Mouse (Mus musculus) bone marrow, adult 2 months (tissue): ENCODE measurements around the gene Irs3. TPM values are rescaled to one million over a fixed set of nuclear protein-coding genes. Genes with fewer than 3 reads are reported as not detected.

Experiments used
- H3K27ac ChIP-seq: fragments of 200-500 bp; 2 replicates; pipeline ENCODE4 v1.5.1; 2012; ENCODE audit warnings: low read depth, mild to moderate bottlenecking, control low read depth, inconsistent platforms, low read length; ENCODE audit not compliant: control insufficient read depth, poor library complexity, insufficient read depth
- H3K4me1 ChIP-seq: fragments of 200-500 bp; 2 replicates; pipeline ENCODE4 v1.6.1; 2011; ENCODE audit warnings: low read length; ENCODE audit not compliant: control insufficient read depth, insufficient read depth
- H3K4me3 ChIP-seq: fragments of 200-500 bp; replicated peaks from 2 replicates; pipeline ENCODE3; 2011; ENCODE audit warnings: mild to moderate bottlenecking, low read depth, low read length, control low read depth; ENCODE audit not compliant: control insufficient read depth
- CTCF ChIP-seq: fragments of 200-500 bp; IDR thresholded peaks from 2 replicates; pipeline ENCODE4 v1.5.1; 2011; ENCODE audit warnings: low read length, control low read depth; ENCODE audit not compliant: control insufficient read depth, insufficient read depth
- POLR2A ChIP-seq: fragments of 200-500 bp; IDR thresholded peaks from 2 replicates; pipeline ENCODE4 v1.6.1; 2011; ENCODE audit warnings: low read depth, mild to moderate bottlenecking, control low read depth, low read length, borderline replicate concordance; ENCODE audit not compliant: control insufficient read depth
- whole genome bisulfite sequencing: fragments of 180-500 bp; shearing (Covaris S2); methylation state at CpG from one replicate; pipeline ENCODE4 v1.1.7; 2018; 5-methylcytosine and 5-hydroxymethylcytosine counted together
- polyA plus RNA-seq: library from polyadenylated mRNA; stranded (reverse); fragments of >200 nt; gene quantifications from 2 replicates; pipeline ENCODE4 v1.2.4, GENCODE M21; 2011; ENCODE audit warnings: low replicate concordance; ENCODE audit not compliant: missing spikeins, insufficient read depth, insufficient read length

Gene Irs3
- polyA plus RNA-seq, 1 experiment = not detected

DNA sequence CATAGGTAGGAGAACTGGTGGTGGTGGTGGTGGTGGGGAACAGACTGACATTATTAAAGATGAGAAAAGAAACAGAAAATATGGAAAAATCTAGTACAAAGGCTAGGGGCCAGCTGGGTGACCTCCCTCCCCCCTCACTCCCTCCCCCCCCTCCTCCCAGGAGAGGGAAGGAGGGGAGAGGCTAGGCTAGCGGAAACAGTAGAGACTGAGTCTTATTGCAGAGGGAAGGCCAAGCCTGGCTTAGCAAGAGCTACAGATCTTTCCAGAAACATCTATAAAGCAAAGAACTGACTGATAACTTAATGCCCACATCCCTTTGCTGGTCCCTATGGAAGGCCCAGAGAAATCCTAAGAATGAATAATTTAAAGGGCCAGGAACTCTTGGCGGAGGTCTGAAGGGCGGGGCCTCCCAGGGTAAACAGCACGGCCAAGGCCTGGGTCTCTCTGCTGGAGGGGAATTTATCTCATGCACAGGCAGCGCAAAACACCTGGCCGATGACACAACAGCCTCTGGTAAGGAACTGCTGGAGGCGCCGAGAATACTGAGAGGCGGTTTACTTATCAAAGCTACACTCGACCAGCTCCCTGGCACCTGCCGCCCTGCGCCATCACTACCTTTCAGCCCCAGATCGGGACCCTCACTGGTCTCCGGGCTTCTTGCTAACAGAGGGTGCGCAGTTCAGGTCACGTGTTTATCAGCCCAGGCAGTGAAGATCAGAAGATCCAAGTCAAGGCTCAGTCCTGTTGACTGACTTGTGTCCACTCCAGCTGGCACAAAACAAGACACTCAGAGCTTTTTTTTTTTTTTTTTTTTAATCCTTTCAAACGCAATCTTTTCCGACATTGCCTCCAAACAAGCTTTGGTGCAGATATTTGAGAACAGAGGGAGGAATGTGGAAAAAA, 4.4 kb upstream of the Irs3 start:
- no peak overlapping the region for H3K27ac ChIP-seq
- H3K4me1 ChIP-seq = peaks cover 2% of the 10 kb centered on the region; the same call in 1 of the 2 replicates
- WGBS = 63% methylated on average over 18 of the region's 18 CpGs

DNA sequence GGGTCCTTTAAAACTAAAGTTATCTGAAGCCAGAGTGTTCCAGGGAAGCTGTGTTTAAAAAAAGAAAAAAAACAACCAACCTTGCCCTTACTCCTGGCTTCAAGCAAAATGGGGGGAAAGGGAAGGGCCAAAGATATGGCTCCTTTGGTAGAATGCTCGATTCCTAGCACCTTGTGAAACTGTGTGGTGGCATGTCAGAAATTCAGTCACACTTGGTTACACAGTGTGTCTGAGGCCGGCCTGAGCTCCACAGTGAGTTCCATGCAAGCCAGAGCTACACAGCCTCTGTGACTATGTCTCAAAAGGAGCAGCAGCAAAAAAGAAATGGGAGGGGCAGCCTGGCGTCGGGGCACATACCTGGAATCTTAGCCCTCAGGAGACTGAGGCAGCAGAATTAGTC, 3.7 kb upstream of the Irs3 start:
- WGBS = 57% methylated on average over 4 of the region's 4 CpGs
- TF ChIP-seq POLR2A = no peak
- TF ChIP-seq CTCF = no peak
- peaks cover 2% of the 10 kb centered on the region; the same call in 1 of the 2 replicates for H3K4me1 ChIP-seq
- H3K27ac ChIP-seq = no peak overlapping the region
- H3K4me3 ChIP-seq = no peak overlapping the region

More for the DNA sequence above, 4.4 kb upstream of the Irs3 start:
- TF ChIP-seq CTCF (no peak), POLR2A (no peak)
- H3K4me3 ChIP-seq = no peak overlapping the region

DNA sequence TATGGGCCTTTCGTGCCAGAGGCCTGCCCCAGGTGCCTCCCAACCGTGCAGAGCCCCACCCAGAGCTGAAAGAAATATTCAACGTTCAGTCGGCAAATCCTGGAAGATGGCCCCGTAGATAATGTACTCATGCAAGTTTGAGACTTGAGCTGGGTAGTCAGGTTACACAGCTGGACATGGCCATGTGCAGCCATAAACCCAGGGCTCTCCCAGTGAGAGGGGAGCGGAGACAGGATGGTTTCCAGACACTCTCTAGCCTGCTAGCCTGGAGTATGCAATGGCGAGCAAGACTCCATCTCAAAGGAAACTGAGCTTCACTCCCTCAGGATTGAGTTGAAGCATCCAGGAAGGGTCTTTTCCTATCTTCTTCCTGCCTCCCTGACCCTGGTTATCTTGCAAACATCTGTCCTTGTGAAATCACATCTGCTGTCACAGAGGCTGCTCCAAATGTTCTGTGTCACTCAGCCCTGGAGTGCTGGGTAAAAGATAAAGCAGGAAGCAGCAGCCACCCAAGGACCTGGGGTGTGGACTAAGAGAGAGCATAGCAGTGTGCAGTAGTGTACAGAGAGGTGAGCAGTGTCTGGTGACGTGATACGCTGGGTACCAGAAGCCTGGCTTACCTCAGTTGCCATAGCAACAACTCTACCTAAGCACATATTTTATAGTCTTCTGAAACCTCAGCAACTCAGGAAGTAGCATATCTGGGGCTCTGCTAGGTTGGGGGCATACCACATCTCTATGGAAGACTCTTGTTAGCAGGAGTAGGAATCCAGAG, 2.5 kb upstream of the Irs3 start:
- Histone ChIP-seq H3K27ac (no peak overlapping the region), H3K4me1 (peaks cover 2% of the 10 kb centered on the region; the same call in 1 of the 2 replicates), H3K4me3 (no peak overlapping the region)
- TF ChIP-seq POLR2A (no peak), CTCF (no peak)
- 61% methylated on average over 9 of the region's 9 CpGs for WGBS

DNA sequence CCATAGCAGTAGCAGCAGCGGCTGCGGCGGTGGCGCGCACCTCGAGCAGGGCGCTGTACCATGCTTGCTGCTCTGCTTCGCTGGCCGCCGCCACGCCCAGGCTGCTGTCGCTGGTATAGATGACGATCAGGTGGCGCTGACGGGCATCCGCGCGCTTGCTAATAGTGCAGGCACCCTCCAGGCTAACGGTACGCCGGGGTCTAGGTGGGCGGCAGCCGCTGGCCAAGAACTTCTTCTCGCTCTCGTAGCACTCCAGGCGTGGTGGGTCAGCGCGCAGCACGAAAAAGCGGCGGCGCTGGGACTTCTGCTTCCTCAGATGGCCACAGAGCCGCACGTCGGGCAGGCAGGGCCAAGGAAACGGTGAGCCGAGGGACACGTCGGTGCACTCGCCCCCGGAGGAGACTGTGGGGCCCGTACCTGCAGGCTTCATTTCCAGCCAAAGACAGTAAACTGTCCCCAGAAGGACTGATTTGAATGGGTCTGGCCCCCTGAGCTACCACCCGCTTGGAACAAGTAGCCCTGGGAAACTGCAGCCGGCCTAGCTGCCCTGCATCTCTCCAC, 343 bp downstream of the Irs3 start:
- Histone ChIP-seq H3K4me3 (peak overlapping the region; percentile 56), H3K27ac (peak overlapping the region; percentile 23; the same call in 1 of the 2 replicates), H3K4me1 (peaks cover 2% of the 10 kb centered on the region; the same call in 1 of the 2 replicates)
- TF ChIP-seq CTCF = no peak
- TF ChIP-seq POLR2A = no peak
- 4% methylated on average over 44 of the region's 44 CpGs for WGBS

DNA sequence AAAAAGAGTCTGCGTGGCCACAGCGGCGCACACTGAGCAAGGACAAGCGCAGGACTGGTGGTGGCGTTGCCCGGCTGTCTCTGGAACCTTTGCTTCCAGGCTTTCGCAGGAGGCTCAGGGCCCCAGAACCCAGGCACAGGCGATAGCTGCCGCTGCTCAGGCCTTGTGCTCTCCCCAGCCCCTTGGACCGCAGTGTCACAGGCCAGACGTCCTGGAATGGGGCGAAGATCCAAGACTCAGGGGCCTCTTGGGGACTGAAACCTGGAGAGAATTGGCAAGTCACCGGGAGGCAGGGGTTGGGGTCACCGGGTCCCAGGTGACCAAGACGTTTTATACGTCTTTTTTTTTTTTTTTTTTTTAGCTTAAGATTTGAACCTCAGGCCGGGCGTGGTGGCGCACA, 1.0 kb downstream of the Irs3 start:
- 81% methylated on average over 19 of the region's 19 CpGs for WGBS
- H3K27ac ChIP-seq = no peak overlapping the region
- H3K4me3 ChIP-seq = no peak overlapping the region
- TF ChIP-seq CTCF (no peak), POLR2A (no peak)
- peaks cover 2% of the 10 kb centered on the region; the same call in 1 of the 2 replicates for H3K4me1 ChIP-seq

DNA sequence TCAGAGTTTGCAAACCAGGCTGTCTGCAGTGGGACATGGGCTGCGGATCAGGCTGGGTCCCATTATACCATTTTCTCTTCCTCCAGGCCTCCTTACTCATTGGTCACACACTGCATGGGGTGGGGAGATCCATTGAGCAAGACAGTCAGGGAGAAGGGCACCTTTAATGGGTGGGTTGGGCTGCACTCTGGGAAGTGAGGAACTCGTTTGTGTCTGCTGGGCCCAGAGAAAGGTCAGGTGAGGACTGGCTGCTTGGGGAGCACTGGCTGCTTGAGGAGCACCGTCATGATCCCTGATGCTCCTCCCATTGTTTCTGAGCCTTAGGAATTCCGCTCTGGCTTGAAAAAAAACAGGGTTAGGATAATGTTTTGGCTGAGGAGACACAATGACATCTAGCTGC, 2.6 kb downstream of the Irs3 start:
- no peak for TF ChIP-seq POLR2A
- no peak for TF ChIP-seq CTCF
- Histone ChIP-seq H3K4me3 (no peak overlapping the region), H3K4me1 (no peaks in the 10 kb centered on the region), H3K27ac (no peak overlapping the region)
- WGBS = 72% methylated on average over 4 of the region's 4 CpGs

DNA sequence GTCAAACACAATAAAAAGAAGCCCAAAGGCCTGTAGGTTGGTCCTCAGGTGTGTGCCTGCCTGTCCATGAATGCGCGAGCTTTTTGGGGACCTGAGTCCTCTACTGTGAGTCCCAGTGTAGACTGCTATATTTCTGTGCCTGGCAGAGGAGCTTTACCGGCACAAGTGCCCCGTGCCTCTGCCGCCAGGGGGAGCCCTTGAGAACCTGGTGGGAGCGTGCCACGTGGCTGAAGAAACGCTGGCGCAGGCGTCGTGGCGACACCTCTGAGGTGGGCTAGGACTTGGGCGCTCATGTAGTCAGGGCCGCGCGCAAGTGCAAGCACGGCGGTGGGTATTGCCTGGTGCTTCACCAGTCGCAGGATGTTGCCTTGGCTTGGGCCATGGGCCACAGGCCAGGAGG, 4.5 kb downstream of the Irs3 start, which contains the start of gene Sap25:
Gene Sap25, plus strand, starts transcription at position 281 of the 400 bp plus-strand sequence.
- peak; percentile 60 for TF ChIP-seq CTCF
- TF ChIP-seq POLR2A = no peak
- no peak within 1 kb of the TSS for H3K27ac ChIP-seq
- no peaks in the 10 kb centered on the region for H3K4me1 ChIP-seq
- WGBS = 81% methylated on average over 19 of the region's 19 CpGs
- no peak within 1 kb of the TSS for H3K4me3 ChIP-seq

DNA sequence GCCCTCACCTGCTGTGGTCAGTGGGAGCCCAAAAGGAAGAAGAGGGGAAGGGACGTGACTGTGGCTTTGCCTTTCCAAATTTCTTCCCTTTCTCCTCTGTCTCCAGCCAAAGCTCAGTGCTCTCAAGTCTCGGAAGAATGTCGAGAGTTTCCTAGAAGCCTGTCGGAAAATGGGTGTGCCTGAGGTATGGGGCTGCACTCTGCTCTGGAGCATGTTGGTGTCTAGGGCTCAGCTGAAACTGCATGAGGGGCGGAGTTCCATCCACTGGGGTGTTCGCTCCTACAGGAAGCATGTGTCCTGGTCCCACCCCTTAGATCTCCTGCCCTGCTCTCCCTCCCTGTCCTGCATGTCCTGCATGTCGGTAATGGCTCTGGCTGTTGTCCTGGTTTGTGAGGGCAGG, 6.0 kb downstream of the Irs3 start:
- Histone ChIP-seq H3K27ac (no peak overlapping the region), H3K4me1 (no peaks in the 10 kb centered on the region), H3K4me3 (no peak overlapping the region)
- 87% methylated on average over 7 of the region's 7 CpGs for WGBS
- TF ChIP-seq POLR2A = no peak
- TF ChIP-seq CTCF = no peak
